In genomic region chr13:110978022-110978421, GRCm38 (mm10) we compare ENCODE assay signal across 27 mouse cellular contexts.
"Had no signal": no experiment of that assay in that cellular context is flagged by ENCODE, and none has a peak within 500 bp of the region (broad histone marks: within the 10 kb centered on the region; RNA-seq: fewer than 3 reads in every experiment).

No protein-coding gene starts in this region.

- H3K9ac ChIP-seq: embryonic facial prominence, embryonic 12.5 days; embryonic facial prominence, embryonic 13.5 days; embryonic facial prominence, embryonic 15.5 days; forebrain, embryonic 12.5 days; forebrain, embryonic 13.5 days; forebrain, embryonic 15.5 days; forebrain, postnatal 0 days had no signal

- H3K36me3 ChIP-seq: embryonic facial prominence, embryonic 10.5 days; embryonic facial prominence, embryonic 12.5 days; embryonic facial prominence, embryonic 13.5 days; embryonic facial prominence, embryonic 15.5 days; forebrain, embryonic 10.5 days; forebrain, embryonic 12.5 days; forebrain, embryonic 15.5 days had no signal

- H3K4me2 ChIP-seq: embryonic facial prominence, embryonic 12.5 days; embryonic facial prominence, embryonic 13.5 days; embryonic facial prominence, embryonic 15.5 days; forebrain, embryonic 12.5 days; forebrain, embryonic 13.5 days; forebrain, embryonic 15.5 days had no signal

- H3K27ac ChIP-seq: embryonic facial prominence, embryonic 10.5 days; embryonic facial prominence, embryonic 12.5 days; embryonic facial prominence, embryonic 13.5 days; embryonic facial prominence, embryonic 15.5 days; forebrain, embryonic 10.5 days; forebrain, embryonic 12.5 days; forebrain, embryonic 13.5 days; forebrain, embryonic 15.5 days; gastrocnemius, adult 2 months had no signal

- H3K4me3 ChIP-seq: embryonic facial prominence, embryonic 10.5 days; embryonic facial prominence, embryonic 12.5 days; embryonic facial prominence, embryonic 13.5 days; embryonic facial prominence, embryonic 15.5 days; erythroblast, embryonic 14.5 days; forebrain, embryonic 10.5 days; forebrain, embryonic 12.5 days; forebrain, embryonic 13.5 days; forebrain, embryonic 15.5 days; gastrocnemius, adult 2 months had no signal

- ATAC-seq: forebrain, embryonic 13.5 days; forebrain, embryonic 14.5 days; forebrain, embryonic 15.5 days; forebrain, embryonic 16.5 days; forebrain, postnatal 0 days had no signal

- H3K9me3 ChIP-seq: embryonic facial prominence, embryonic 10.5 days; embryonic facial prominence, embryonic 12.5 days; embryonic facial prominence, embryonic 13.5 days; embryonic facial prominence, embryonic 15.5 days; forebrain, embryonic 10.5 days; forebrain, embryonic 12.5 days; forebrain, embryonic 13.5 days; forebrain, embryonic 15.5 days had no signal

- DNase-seq: cerebellum, adult 2 months; cerebellum, adult 8-10 months; cerebellum, adult 9-10 months; cerebellum, adult 9-11 months; cerebellum, postnatal 10 days; cerebellum, postnatal 14 days; cerebellum, postnatal 25 days; cerebellum, postnatal 36 days; forebrain, postnatal 0 days; gastrocnemius, adult 2 months; gastrocnemius, postnatal 10 days; gastrocnemius, postnatal 14 days; gastrocnemius, postnatal 25 days; gastrocnemius, postnatal 36 days; heart, adult 11 months; heart, adult 18-20 months had no signal

- H3K4me1 ChIP-seq: embryonic facial prominence, embryonic 12.5 days; embryonic facial prominence, embryonic 13.5 days; embryonic facial prominence, embryonic 15.5 days; forebrain, embryonic 10.5 days; forebrain, embryonic 12.5 days; forebrain, embryonic 13.5 days; forebrain, embryonic 15.5 days had no signal

- H3K27me3 ChIP-seq: embryonic facial prominence, embryonic 12.5 days; embryonic facial prominence, embryonic 13.5 days; embryonic facial prominence, embryonic 15.5 days; forebrain, embryonic 12.5 days; forebrain, embryonic 13.5 days; forebrain, embryonic 15.5 days had no signal
